Mouse (Mus musculus) mature B cell (primary cell): ENCODE results near the gene Wdr45b.
"Not testable (repeated sequence)": the region's sequence is repeated elsewhere in the genome, so short reads cannot be mapped to it uniquely, and the experiment has no call there.

ENCODE experiments used
- in situ Hi-C: fragments of 300-500 bp; cut with MboI; formaldehyde crosslinking; loops from 2 replicates; pipeline ENCODE4 v1.14.3; 2019

Wdr45b gene

DNA sequence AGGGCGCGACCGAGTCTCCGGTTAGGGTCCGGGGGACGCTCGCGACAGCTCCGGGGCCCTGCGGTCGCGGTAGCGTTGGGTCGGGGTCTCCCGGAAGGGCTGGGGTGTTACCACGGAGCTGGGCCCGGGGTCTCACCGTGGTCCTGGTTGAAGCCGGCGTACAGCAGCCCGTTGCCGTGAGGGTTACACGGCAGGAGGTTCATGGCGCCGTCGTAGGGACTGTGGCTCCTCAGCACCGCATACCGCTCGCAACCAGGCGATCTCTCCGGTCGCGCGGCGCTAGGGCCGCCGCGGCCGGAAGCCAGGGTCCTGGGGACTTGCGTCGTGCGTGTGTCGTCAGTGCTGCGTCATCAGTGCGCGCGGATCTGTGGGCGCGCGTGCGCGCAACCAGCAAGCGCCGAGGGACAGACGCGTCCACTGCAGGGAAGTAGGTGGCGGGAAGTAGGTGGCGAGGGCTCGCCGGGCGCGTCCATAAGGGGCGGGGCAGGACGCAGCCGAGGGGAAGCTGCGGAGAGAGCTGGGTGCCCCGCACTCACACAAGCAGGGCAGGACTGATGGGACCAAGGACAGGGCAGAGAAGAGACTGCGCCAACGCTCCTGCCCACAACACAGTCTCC is at the start of gene Wdr45b:
Wdr45b (minus strand) TSS at position 355 of the 617 bp plus-strand sequence.
- in situ Hi-C loops: no loop called here

GRCm38 (mm10) chr11:121392405-121392804 is 38.2 kb upstream of the Wdr45b start:
- in situ Hi-C loops: no loop called here

- in situ Hi-C loops: no loop called here
Observed at GRCm38 (mm10) chr11:121390793-121391192, 36.5 kb upstream of the Wdr45b start.

DNA sequence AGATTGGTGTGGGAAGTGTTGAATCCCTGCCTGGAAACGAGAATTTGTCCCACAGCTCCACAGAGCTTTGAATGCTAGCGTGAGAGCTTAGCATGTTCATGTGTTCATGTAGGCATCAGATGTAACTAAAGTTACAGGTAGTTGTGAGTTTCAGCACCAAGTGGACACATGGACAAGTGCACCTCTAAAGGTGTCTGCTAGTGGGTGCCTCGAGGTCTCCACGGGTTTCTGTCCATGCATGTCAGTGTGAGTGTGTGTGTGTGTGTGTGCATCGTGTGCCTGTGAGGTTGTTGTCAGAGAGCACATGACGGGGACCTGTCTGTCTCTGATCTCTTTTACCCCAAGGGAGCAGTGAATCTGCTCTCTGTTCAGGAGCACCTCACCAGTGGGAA is 34.3 kb upstream of the Wdr45b start:
- in situ Hi-C loops: no loop called here

- in situ Hi-C loops: no loop called here
Observed at GRCm38 (mm10) chr11:121387750-121388553, 33.7 kb upstream of the Wdr45b start, which contains the start of gene Rab40b. Rab40b (minus strand) TSS chr11:121388251.

- in situ Hi-C loops: no loop called here
Observed at GRCm38 (mm10) chr11:121380294-121380693, 26.0 kb upstream of the Wdr45b start.

- in situ Hi-C loops: no loop called here
Observed at GRCm38 (mm10) chr11:121378644-121379043, 24.4 kb upstream of the Wdr45b start.

DNA sequence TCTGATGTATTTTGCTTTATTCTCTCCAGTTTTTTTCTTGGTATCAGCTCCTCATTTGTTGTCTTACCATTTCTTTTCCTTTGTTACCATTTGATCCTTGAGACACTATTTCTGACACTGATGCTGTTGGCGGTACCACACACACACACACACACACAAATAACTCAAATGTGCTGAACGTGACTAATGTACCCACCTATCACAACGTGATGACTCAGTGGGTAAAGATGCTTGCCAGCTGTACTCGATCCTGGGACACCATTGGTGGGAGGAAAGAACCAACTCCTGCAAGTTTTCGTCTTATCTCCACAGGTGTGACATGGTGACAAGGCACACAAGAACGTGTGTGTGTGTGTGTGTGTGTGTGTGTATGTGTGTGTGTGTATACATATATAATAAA is 19.1 kb upstream of the Wdr45b start:
- in situ Hi-C loops: no loop called here

DNA sequence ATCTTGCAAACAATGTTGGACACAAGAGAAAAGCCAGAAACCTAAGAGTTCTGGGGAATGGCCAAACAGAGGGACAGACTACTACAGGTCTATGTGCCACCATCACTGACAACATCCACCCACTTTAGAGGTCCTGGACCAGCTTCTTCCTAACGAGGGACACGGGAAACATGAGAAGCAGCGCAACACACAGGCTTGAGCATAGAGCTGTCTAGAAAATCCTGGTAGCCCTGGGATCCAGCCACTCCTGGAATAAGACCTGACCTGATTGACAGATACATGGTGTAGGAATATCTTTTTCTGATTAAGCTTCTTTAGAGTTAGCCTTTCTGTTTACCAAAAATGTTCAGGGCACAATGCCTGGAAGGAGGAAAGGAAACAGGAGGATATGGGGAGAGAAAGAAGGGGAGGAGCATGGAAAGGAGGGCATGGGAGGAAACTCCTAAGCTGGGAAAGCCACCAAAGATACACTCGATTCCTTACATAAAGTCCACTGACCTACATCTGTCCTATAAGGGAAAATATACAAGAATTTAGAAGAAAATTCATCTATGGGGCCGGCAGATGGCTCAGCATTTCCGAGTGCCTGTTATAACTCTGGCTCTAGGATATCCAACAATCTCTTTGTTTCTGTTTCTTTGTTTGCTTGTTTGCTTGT is 16.2 kb upstream of the Wdr45b start:
- in situ Hi-C loops: no loop called here

- in situ Hi-C loops: no loop called here
Observed at GRCm38 (mm10) chr11:121369622-121370021, 15.4 kb upstream of the Wdr45b start.

GRCm38 (mm10) chr11:121368731-121369130 is 14.5 kb upstream of the Wdr45b start:
- in situ Hi-C loops: no loop called here

DNA sequence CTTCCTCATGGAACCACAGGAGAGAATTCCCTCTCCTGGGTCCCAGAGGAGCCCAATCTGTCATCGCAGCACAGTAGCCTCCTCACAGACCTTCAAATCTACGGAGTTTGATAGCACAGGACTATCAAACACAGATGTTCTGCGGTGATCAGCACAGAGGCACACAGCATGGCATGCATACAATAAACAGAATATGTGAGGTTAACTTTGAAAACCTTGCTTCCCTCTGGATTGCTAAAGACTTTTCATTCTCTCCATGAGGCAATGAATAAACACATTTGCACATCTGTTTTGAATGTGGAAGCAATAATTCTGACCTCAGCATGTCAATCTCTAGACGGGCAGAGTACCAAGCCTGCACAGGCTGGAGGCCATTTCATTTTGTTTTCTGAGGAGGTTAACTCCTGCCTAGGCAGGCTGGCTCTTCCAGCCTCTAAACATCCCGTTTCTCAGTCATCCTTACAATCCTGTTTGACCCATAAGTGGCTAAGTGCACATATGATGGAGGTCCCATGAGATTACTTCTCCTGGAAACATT is 13.0 kb upstream of the Wdr45b start:
- in situ Hi-C loops: no loop called here

GRCm38 (mm10) chr11:121362212-121362611 is 8.0 kb upstream of the Wdr45b start:
- in situ Hi-C loops: no loop called here

DNA sequence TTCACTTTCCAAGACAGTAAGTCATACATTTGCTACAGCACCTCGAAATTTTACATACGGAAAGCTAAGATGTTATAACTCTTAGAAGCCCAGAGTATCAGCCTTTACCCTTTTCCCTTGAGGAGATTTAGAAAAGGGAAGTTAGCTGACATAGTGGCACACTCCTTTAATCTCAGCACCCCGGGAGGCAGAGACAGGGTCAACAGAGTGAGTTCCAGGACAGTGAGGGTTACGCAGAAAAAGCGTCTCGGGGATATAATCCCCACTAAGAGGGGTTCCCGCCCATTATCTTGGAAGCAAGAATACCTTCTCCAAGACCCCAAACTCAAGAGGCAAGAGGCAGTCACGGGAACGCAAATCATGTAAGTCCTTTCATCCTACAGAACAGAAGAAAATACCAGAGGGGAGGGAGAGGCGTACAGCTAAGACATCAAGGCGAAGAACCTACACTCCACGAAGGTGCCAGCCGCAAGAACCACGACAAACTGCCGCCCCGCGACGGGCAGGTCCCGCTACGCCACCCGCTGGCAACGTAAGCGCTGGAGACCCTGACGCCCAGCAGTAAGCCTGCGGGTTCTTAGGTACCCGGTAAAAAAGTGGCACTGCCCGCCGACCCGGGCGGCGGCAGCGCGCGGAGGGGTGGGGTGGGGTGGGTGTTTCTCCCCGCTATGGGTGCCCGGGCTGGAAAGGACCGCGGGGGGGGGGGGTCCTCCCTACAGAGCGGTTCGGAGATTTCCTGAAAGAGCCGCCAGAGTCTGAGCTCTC is 737 bp downstream of the Wdr45b start:
- in situ Hi-C loops: no loop called here

DNA sequence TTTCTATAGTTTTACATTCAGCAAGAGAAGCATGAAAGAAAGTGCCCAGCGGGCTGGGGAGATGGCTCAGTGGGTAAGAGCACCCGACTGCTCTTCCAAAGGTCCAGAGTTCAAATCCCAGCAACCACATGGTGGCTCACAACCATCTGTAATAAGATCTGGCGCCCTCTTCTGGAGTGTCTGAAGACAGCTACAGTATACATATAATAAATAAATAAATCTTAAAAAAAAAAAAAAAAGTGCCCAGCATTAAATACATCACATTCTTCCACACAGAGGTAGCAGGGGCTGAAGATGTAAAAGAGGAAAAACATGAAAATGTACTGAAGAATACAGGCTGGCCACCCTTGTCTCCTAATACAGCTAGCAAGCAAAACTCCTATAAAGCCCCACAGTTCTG is 5.5 kb downstream of the Wdr45b start:
- in situ Hi-C loops: not testable (repeated sequence)

- in situ Hi-C loops: no loop called here
Observed at GRCm38 (mm10) chr11:121348166-121348565, 6.1 kb downstream of the Wdr45b start.

- in situ Hi-C loops: no loop called here
Observed at GRCm38 (mm10) chr11:121347036-121347435, 7.2 kb downstream of the Wdr45b start.

DNA sequence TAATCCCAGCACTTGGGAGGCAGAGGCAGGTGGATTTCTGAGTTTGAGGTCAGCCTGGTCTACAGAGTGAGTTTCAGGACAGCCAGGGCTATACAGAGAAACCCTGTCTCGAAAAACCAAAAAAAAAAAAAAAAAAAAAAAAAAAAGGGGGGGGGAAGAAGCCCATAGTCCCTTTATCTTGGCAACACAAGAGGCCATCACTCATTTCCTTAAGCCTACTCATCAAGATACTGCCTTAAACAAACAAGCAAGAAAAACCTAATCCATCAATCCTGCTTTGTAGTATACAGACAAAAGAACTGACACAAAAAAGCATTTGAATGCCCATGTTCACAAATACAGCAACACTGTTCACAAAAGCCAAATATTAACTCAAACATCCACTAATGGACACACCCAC is 11.8 kb downstream of the Wdr45b start:
- in situ Hi-C loops: not testable (repeated sequence)

- in situ Hi-C loops: no loop called here
Observed at GRCm38 (mm10) chr11:121340287-121340686, 14.0 kb downstream of the Wdr45b start.

DNA sequence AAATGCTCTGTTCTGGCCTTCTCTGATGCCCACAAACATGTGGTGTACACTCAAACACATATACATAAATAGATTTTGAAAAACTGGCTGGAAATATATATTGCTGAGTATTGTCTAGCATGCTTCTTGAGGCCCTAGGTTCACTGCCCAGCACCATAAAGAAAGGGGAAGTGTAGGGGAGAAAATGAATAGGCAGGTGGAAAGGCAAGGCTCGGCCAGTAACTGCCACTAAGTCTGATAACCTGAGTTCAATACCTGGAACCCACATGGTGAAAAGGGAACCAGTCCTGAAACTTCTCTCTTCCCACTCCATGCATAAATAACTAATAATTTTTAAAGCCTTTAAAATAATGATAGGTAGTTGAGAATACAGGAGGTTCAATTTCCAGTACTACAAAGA is 14.6 kb downstream of the Wdr45b start:
- in situ Hi-C loops: no loop called here

- in situ Hi-C loops: no loop called here
Observed at GRCm38 (mm10) chr11:121331641-121332040, 22.6 kb downstream of the Wdr45b start.

DNA sequence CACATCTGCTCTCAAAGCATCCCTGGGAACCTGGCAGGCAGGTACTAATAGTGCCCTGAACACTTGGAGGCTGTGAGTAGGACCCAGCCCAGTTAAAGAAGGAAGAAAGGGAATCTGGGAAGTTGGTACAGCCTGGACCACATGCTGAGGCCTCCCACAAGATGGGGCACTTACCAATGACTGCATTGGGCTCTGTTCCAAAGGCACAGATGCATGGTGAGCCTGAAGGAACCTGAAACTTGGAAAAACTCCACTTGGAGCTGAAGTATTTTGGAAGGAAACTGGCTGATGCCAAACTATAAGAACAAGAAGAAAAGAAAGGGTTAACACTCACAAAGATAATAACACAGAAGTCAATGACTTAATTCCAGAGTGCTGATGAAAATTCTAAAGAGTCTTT is 25.6 kb downstream of the Wdr45b start:
- in situ Hi-C loops: no loop called here
